Mouse (Mus musculus): ENCODE data around the gene Armh3.

DNA sequence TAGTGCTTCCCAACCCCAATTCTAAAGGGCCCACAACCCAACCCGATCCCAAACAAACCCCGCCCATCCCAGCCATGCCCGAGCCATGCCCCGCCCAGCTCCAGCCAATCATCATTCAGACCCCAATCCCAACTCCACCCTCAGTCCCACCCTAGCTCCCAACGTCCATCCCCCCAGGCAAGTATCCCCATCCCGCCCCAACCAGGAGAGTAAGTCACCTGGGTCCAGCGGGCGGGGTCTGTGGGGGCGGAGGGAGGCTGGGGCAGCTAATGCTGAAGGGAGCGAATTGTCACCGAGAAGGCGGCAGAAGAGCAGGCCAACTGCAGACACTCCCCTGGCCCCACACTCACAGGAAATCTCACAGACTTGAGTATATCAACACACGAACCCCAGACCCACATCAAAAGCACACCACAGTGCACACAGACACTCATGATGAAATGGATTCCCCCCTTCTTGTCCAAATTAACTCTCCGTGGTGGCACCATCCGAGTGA, 202.2 kb downstream of the Armh3 start:
- no peak for TF ChIP-seq CTCF (IDR thresholded peaks at IDR 0.05; ENCODE audit: borderline replicate concordance, extremely low read depth, insufficient read depth, insufficient read length)
- TF ChIP-seq POLR2A (IDR thresholded peaks at IDR 0.05; ENCODE audit: borderline replicate concordance, extremely low read depth, insufficient read depth, insufficient read length, poor library complexity, severe bottlenecking), result no peak

Data from brain, embryonic 14.5 days (tissue).